Comparison of ENCODE assay signal across 8 mouse cellular contexts in genomic region chr3:95041625-95042024, GRCm38 (mm10). TPM values are rescaled to one million over a fixed set of nuclear protein-coding genes. Genes with fewer than 3 reads are reported as not detected.
DNase-seq lines count a peak whose midpoint lies in the region; ATAC-seq and TF ChIP-seq lines count a peak whose summit lies in the region.

No protein-coding gene starts in this region.

- H3K4me3 ChIP-seq in kidney, embryonic 15.5 days (replicated peaks): peak overlapping the region; percentile 87
- peak overlapping the region; percentile 24 for H3K4me3 ChIP-seq in bone marrow, adult 2 months (replicated peaks; ENCODE audit: control insufficient read depth, low read depth, low read length)
- H3K4me3 ChIP-seq in hindbrain, embryonic 13.5 days: peak overlapping the region; percentile 82
- peak overlapping the region; percentile 78 for H3K4me3 ChIP-seq in midbrain, embryonic 13.5 days (replicated peaks)

- no peak for TF ChIP-seq POLR2A in bone marrow, adult 2 months (IDR thresholded peaks at IDR 0.05; ENCODE audit: borderline replicate concordance, control insufficient read depth, low read depth, low read length)

- peak overlapping the region; percentile 68 for H3K4me2 ChIP-seq in kidney, embryonic 15.5 days
- H3K4me2 ChIP-seq in hindbrain, embryonic 13.5 days: peak overlapping the region; percentile 76
- H3K4me2 ChIP-seq in midbrain, embryonic 13.5 days (replicated peaks): peak overlapping the region; percentile 78

- no peaks in the 10 kb centered on the region for H3K9me3 ChIP-seq in kidney, embryonic 15.5 days (replicated peaks)
- H3K9me3 ChIP-seq in hindbrain, embryonic 13.5 days: no peaks in the 10 kb centered on the region
- no peaks in the 10 kb centered on the region for H3K9me3 ChIP-seq in midbrain, embryonic 13.5 days

- peaks cover 11% of the 10 kb centered on the region for H3K4me1 ChIP-seq in kidney, embryonic 15.5 days
- H3K4me1 ChIP-seq in bone marrow, adult 2 months (ENCODE audit: control insufficient read depth, insufficient read depth, low read length): peaks cover 2% of the 10 kb centered on the region; the same call in 1 of the 2 replicates
- H3K4me1 ChIP-seq in hindbrain, embryonic 13.5 days (replicated peaks): peaks cover 11% of the 10 kb centered on the region
- peaks cover 11% of the 10 kb centered on the region for H3K4me1 ChIP-seq in midbrain, embryonic 13.5 days (replicated peaks)

- TF ChIP-seq CTCF in bone marrow, adult 2 months (IDR thresholded peaks at IDR 0.05; ENCODE audit: control insufficient read depth, insufficient read depth, low read length): no peak

- H3K27me3 ChIP-seq in kidney, embryonic 15.5 days: no peaks in the 10 kb centered on the region
- no peaks in the 10 kb centered on the region for H3K27me3 ChIP-seq in hindbrain, embryonic 13.5 days
- H3K27me3 ChIP-seq in midbrain, embryonic 13.5 days: no peaks in the 10 kb centered on the region

- DNase-seq in kidney, adult 9 months: no peak
- DNase-seq in layer of hippocampus, postnatal 14 days (ENCODE audit: low spot score in 2 of 2): no peak
- DNase-seq in c-Kit-positive CD71-positive TER-119-positive erythroid progenitor cells, embryonic 14.5 days (ENCODE audit: low spot score): no peak

- ATAC-seq in kidney, embryonic 15.5 days (replicated peaks; ENCODE audit: low FRiP score): no peak
- ATAC-seq in hindbrain, embryonic 13.5 days (ENCODE audit: low FRiP score): no peak
- no peak for ATAC-seq in midbrain, embryonic 13.5 days
- ATAC-seq in monocyte, adult 5-6 weeks (replicated peaks; ENCODE audit: insufficient number of reproducible peaks, low FRiP score, low TSS enrichment, poor library complexity, severe bottlenecking): no peak

- H3K27ac ChIP-seq in kidney, embryonic 15.5 days: no peak overlapping the region
- H3K27ac ChIP-seq in bone marrow, adult 2 months (ENCODE audit: control insufficient read depth, insufficient read depth, low read depth, low read length, poor library complexity): no peak overlapping the region
- H3K27ac ChIP-seq in hindbrain, embryonic 13.5 days: no peak overlapping the region
- H3K27ac ChIP-seq in midbrain, embryonic 13.5 days: no peak overlapping the region

- peaks cover 34% of the 10 kb centered on the region for H3K36me3 ChIP-seq in kidney, embryonic 15.5 days
- H3K36me3 ChIP-seq in hindbrain, embryonic 13.5 days: peaks cover 13% of the 10 kb centered on the region
- peaks cover 18% of the 10 kb centered on the region for H3K36me3 ChIP-seq in midbrain, embryonic 13.5 days

- 10% methylated on average over 3 of the region's 3 CpGs for WGBS in kidney, embryonic 15.5 days
- WGBS in bone marrow, adult 2 months: 16% methylated on average over 3 of the region's 3 CpGs
- 14% methylated on average over 3 of the region's 3 CpGs for WGBS in hindbrain, embryonic 13.5 days
- 14% methylated on average over 3 of the region's 3 CpGs for WGBS in midbrain, embryonic 13.5 days

- peak overlapping the region; percentile 82 for H3K9ac ChIP-seq in kidney, embryonic 15.5 days
- peak overlapping the region; percentile 89 for H3K9ac ChIP-seq in hindbrain, embryonic 13.5 days
- peak overlapping the region; percentile 83 for H3K9ac ChIP-seq in midbrain, embryonic 13.5 days (replicated peaks)

RNA-seq across cellular contexts. Expression of gene Psmd4, which starts 0.8 kb away (rescaled TPM):
- polyA plus RNA-seq in kidney, embryonic 15.5 days (2015; fragmentation: Nextera tagmentation; extraction: Ambion mirVana): 248 and 271 TPM in 2 replicates
- 288 and 328 TPM in 2 replicates for polyA plus RNA-seq in bone marrow, adult 2 months (2011; ENCODE audit: insufficient read depth, insufficient read length, low replicate concordance, missing spikeins)
- 269 and 277 TPM in 2 replicates for polyA plus RNA-seq in hindbrain, embryonic 13.5 days (2015; fragmentation: Nextera tagmentation; extraction: Ambion mirVana)
- polyA plus RNA-seq in midbrain, embryonic 13.5 days (2015; fragmentation: Nextera tagmentation; extraction: Ambion mirVana): 293 and 295 TPM in 2 replicates
- total RNA-seq in monocyte, adult 5-6 weeks (2017): 201 to 282 TPM (median 263 TPM) in 3 replicates
- total RNA-seq in layer of hippocampus, postnatal 14 days (2021): 100 to 1,000 TPM; 155 TPM

RNA-seq across cellular contexts. Expression of gene Zfp687, which starts 26.4 kb away (rescaled TPM):
- 28.6 and 32.4 TPM in 2 replicates for polyA plus RNA-seq in kidney, embryonic 15.5 days (2015; fragmentation: Nextera tagmentation; extraction: Ambion mirVana)
- polyA plus RNA-seq in bone marrow, adult 2 months (2011; ENCODE audit: insufficient read depth, insufficient read length, low replicate concordance, missing spikeins): 10.6 and 21.1 TPM in 2 replicates
- polyA plus RNA-seq in hindbrain, embryonic 13.5 days (2015; fragmentation: Nextera tagmentation; extraction: Ambion mirVana): 21.6 and 22.8 TPM in 2 replicates
- polyA plus RNA-seq in midbrain, embryonic 13.5 days (2015; fragmentation: Nextera tagmentation; extraction: Ambion mirVana): 26.2 and 28.1 TPM in 2 replicates
- 17.3 to 33.2 TPM (median 29.2 TPM) in 3 replicates for total RNA-seq in monocyte, adult 5-6 weeks (2017)
- 10 to 100 TPM; 26.6 to 28.6 TPM for total RNA-seq in layer of hippocampus, postnatal 14 days (2021)

Comparison
In these comparisons a context has a peak if more than half of its experiments do, and no peak if none do; other contexts are left out.
1. H3K4me3 ChIP-seq: peak in every context shown above with its lines; median percentile 87 in kidney, embryonic 15.5 days; 82 in hindbrain, embryonic 13.5 days; 78 in midbrain, embryonic 13.5 days; 24 in bone marrow, adult 2 months.